Mouse (Mus musculus): ENCODE measurements around the gene Vmn1r148.
"Not testable (repeated sequence)": the region's sequence is repeated elsewhere in the genome, so short reads cannot be mapped to it uniquely, and the experiment has no call there.

The Vmn1r148 gene

GRCm38 (mm10) chr7:22413283-22413682 is at the start of gene Vmn1r148:
Gene Vmn1r148 (plus strand): TSS chr7:22413583.
- CTCF ChIA-PET = not testable (repeated sequence)

- CTCF ChIA-PET = not testable (repeated sequence)
Observed at GRCm38 (mm10) chr7:22370939-22371338, 42.4 kb upstream of the Vmn1r148 start, which contains the start of gene Gm8660. Gene Gm8660 (minus strand): TSS chr7:22371039.

DNA sequence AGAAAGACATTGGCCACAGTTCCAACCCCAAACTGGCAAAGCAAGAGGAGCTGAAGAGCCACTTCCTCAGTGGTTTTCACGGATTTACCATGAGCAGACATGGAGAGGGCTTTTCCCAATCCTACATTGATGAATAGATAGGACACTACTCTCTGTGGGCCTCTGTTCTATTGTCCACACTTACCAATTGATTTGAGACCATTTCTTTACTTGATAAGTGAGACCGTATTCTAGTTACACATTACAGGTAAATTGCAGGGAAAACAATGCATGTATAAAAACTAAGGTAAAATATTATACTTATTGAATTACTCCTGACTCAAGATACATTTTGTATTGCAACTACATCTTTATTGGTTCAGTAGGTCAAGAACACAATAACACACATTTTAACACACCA is 24.7 kb downstream of the Vmn1r148 start, which contains the start of gene Vmn1r149:
TSS of gene Vmn1r149 (minus strand) at position 101 of the 400 bp plus-strand sequence.
- CTCF ChIA-PET = not testable (repeated sequence)

GRCm38 (mm10) chr7:22463975-22464374 is 50.6 kb downstream of the Vmn1r148 start, which contains the start of gene Gm10665:
Gene Gm10665 (minus strand): TSS chr7:22464075.
- CTCF ChIA-PET = not testable (repeated sequence)

Data from spleen, embryonic (tissue).